In genomic region chr10:24085936-24086335, GRCm38 (mm10) we compare ENCODE assay signal across 33 mouse cellular contexts. TPM values are rescaled to one million over a fixed set of nuclear protein-coding genes. Genes with fewer than 3 reads are reported as not detected.
DNase-seq lines count a peak whose midpoint lies in the region; ATAC-seq and TF ChIP-seq lines count a peak whose summit lies in the region.
"Had no signal": no experiment of that assay in that cellular context is flagged by ENCODE, and none has a peak within 500 bp of the region (broad histone marks: within the 10 kb centered on the region; RNA-seq: fewer than 3 reads in every experiment).

No protein-coding gene starts in this region.

- no peak for DNase-seq in liver, postnatal 0 days
- DNase-seq in ES-CJ7 (ENCODE audit: low read depth, low spot score): peak; percentile 14
- peak; percentile 39 for DNase-seq in ZHBTc4 (ENCODE audit: low read depth, low spot score)
- no peak for DNase-seq in lung, postnatal 25 days (ENCODE audit: low spot score)
- no peak for DNase-seq in adrenal gland, adult 2 months
- DNase-seq: adrenal gland, adult 8-10 months; adrenal gland, postnatal 25 days; B cell, adult 2 months; cerebellum, adult 18-20 months; cerebellum, adult 9-10 months; cerebellum, postnatal 14 days; gastrocnemius, postnatal 10 days; gastrocnemius, postnatal 36 days; heart, adult 2 months; heart, postnatal 14 days; heart, postnatal 4 days had no signal

- no peaks in the 10 kb centered on the region for H3K9me3 ChIP-seq in liver, embryonic 15.5 days (replicated peaks)
- H3K9me3 ChIP-seq in liver, postnatal 0 days (ENCODE audit: low read length): no peaks in the 10 kb centered on the region
- H3K9me3 ChIP-seq: forebrain, embryonic 10.5 days; forebrain, embryonic 13.5 days; heart, embryonic 10.5 days; heart, embryonic 13.5 days had no signal

- no peak overlapping the region for H3K4me2 ChIP-seq in liver, embryonic 15.5 days
- H3K4me2 ChIP-seq in liver, postnatal 0 days (ENCODE audit: low read depth, low read length): no peak overlapping the region
- H3K4me2 ChIP-seq: forebrain, embryonic 13.5 days; heart, embryonic 13.5 days; hindbrain, embryonic 14.5 days had no signal

- H3K4me3 ChIP-seq in liver, embryonic 15.5 days (replicated peaks): no peak overlapping the region
- no peak overlapping the region for H3K4me3 ChIP-seq in liver, postnatal 0 days (ENCODE audit: low read depth, low read length)
- H3K4me3 ChIP-seq: forebrain, embryonic 10.5 days; forebrain, embryonic 13.5 days; heart, adult 2 months; heart, embryonic 10.5 days; heart, embryonic 13.5 days had no signal

- no peak for ATAC-seq in liver, embryonic 15.5 days (ENCODE audit: insufficient read depth)
- no peak for ATAC-seq in liver, postnatal 0 days
- ATAC-seq: forebrain, embryonic 13.5 days; forebrain, embryonic 16.5 days; hindbrain, postnatal 0 days had no signal

- no peak for TF ChIP-seq EP300 in liver, postnatal 0 days (IDR thresholded peaks at IDR 0.05; ENCODE audit: low read depth)

- WGBS in liver, embryonic 15.5 days (ENCODE audit: insufficient replicate concordance): 46% methylated on average over 5 of the region's 5 CpGs
- WGBS in liver, postnatal 0 days (ENCODE audit: insufficient replicate concordance): 69% methylated on average over 5 of the region's 5 CpGs

- no peak overlapping the region for H3K9ac ChIP-seq in liver, embryonic 15.5 days
- no peak overlapping the region for H3K9ac ChIP-seq in liver, postnatal 0 days (replicated peaks)
- H3K9ac ChIP-seq: forebrain, embryonic 13.5 days; heart, embryonic 13.5 days; hindbrain, embryonic 14.5 days had no signal

- H3K4me1 ChIP-seq in liver, embryonic 15.5 days (replicated peaks): 0 out of 2 replicates have a peak, but pooled peaks cover 4% of the 10 kb centered on the region
- peaks cover 4% of the 10 kb centered on the region; the same call in 1 of the 2 replicates for H3K4me1 ChIP-seq in liver, postnatal 0 days (ENCODE audit: insufficient read depth)
- H3K4me1 ChIP-seq: forebrain, embryonic 13.5 days; heart, embryonic 10.5 days; heart, embryonic 13.5 days had no signal

- peak overlapping the region; percentile 35; the same call in 1 of the 2 replicates for H3K27ac ChIP-seq in liver, embryonic 15.5 days (replicated peaks)
- H3K27ac ChIP-seq in liver, postnatal 0 days (ENCODE audit: low read depth): no peak overlapping the region; the same call in 1 of the 2 replicates
- H3K27ac ChIP-seq: forebrain, embryonic 10.5 days; forebrain, embryonic 13.5 days; heart, adult 2 months; heart, embryonic 10.5 days; heart, embryonic 13.5 days; hindbrain, embryonic 14.5 days; hindbrain, postnatal 0 days had no signal

- TF ChIP-seq CTCF in liver, postnatal 0 days (IDR thresholded peaks at IDR 0.05; ENCODE audit: low read depth): no peak

- no peaks in the 10 kb centered on the region for H3K36me3 ChIP-seq in liver, embryonic 15.5 days (replicated peaks)
- no peaks in the 10 kb centered on the region for H3K36me3 ChIP-seq in liver, postnatal 0 days (replicated peaks; ENCODE audit: insufficient read depth, low read length)
- H3K36me3 ChIP-seq: forebrain, embryonic 10.5 days; heart, embryonic 10.5 days; heart, embryonic 13.5 days had no signal

- no peaks in the 10 kb centered on the region for H3K27me3 ChIP-seq in liver, embryonic 15.5 days
- no peaks in the 10 kb centered on the region for H3K27me3 ChIP-seq in liver, postnatal 0 days (ENCODE audit: insufficient read depth, low read length)
- H3K27me3 ChIP-seq: CH12.LX; forebrain, embryonic 13.5 days; heart, embryonic 13.5 days had no signal

RNA-seq across cellular contexts. Expression of gene Taar8b, which starts 6.2 kb away (rescaled TPM):
- polyA plus RNA-seq in liver, embryonic 15.5 days (2015; fragmentation: Nextera tagmentation; extraction: Ambion mirVana): not detected in 2 replicates
- not detected in 2 replicates for polyA plus RNA-seq in liver, postnatal 0 days (2015; fragmentation: Nextera tagmentation; extraction: Ambion mirVana)
- total RNA-seq in adrenal gland, adult 2 months (2021): not detected
- polyA plus RNA-seq in adrenal gland, adult 2 months (2012; rRNA removed): not detected in 2 replicates
- total RNA-seq: adrenal gland, adult 8-10 months; adrenal gland, postnatal 25 days; CH12.LX; gastrocnemius, adult 18-20 months; gastrocnemius, postnatal 10 days; gastrocnemius, postnatal 36 days; granulocyte monocyte progenitor cell, adult 5-6 weeks; heart, adult 2 months; heart, postnatal 14 days; heart, postnatal 4 days; hindbrain, postnatal 0 days; MEL had no signal
- polyA plus RNA-seq: embryonic facial prominence, embryonic 11.5 days; embryonic facial prominence, embryonic 14.5 days; forebrain, embryonic 10.5 days; forebrain, embryonic 13.5 days; forebrain, embryonic 16.5 days; heart, adult 2 months; heart, embryonic 10.5 days; heart, embryonic 13.5 days; heart, embryonic 16.5 days; hindbrain, embryonic 11.5 days; hindbrain, embryonic 14.5 days; hindbrain, postnatal 0 days; intestine, embryonic 14.5 days had no signal

RNA-seq across cellular contexts. Expression of gene Taar8a, which starts 9.6 kb away (rescaled TPM):
- not detected in 2 replicates for polyA plus RNA-seq in liver, embryonic 15.5 days (2015; fragmentation: Nextera tagmentation; extraction: Ambion mirVana)
- polyA plus RNA-seq in liver, postnatal 0 days (2015; fragmentation: Nextera tagmentation; extraction: Ambion mirVana): not detected in 2 replicates
- not detected for total RNA-seq in adrenal gland, adult 2 months (2021)
- polyA plus RNA-seq in adrenal gland, adult 2 months (2012; rRNA removed): not detected in 2 replicates
- total RNA-seq: adrenal gland, adult 8-10 months; adrenal gland, postnatal 25 days; CH12.LX; gastrocnemius, adult 18-20 months; gastrocnemius, postnatal 10 days; gastrocnemius, postnatal 36 days; granulocyte monocyte progenitor cell, adult 5-6 weeks; heart, adult 2 months; heart, postnatal 14 days; heart, postnatal 4 days; hindbrain, postnatal 0 days; MEL had no signal
- polyA plus RNA-seq: embryonic facial prominence, embryonic 11.5 days; embryonic facial prominence, embryonic 14.5 days; forebrain, embryonic 10.5 days; forebrain, embryonic 13.5 days; forebrain, embryonic 16.5 days; heart, adult 2 months; heart, embryonic 10.5 days; heart, embryonic 13.5 days; heart, embryonic 16.5 days; hindbrain, embryonic 11.5 days; hindbrain, embryonic 14.5 days; hindbrain, postnatal 0 days; intestine, embryonic 14.5 days had no signal

RNA-seq across cellular contexts. Expression of gene Taar8c, which starts 15.8 kb away (rescaled TPM):
- polyA plus RNA-seq in liver, embryonic 15.5 days (2015; fragmentation: Nextera tagmentation; extraction: Ambion mirVana): not detected in 2 replicates
- not detected in 2 replicates for polyA plus RNA-seq in liver, postnatal 0 days (2015; fragmentation: Nextera tagmentation; extraction: Ambion mirVana)
- not detected for total RNA-seq in adrenal gland, adult 2 months (2021)
- not detected in 2 replicates for polyA plus RNA-seq in adrenal gland, adult 2 months (2012; rRNA removed)
- total RNA-seq: adrenal gland, adult 8-10 months; adrenal gland, postnatal 25 days; CH12.LX; gastrocnemius, adult 18-20 months; gastrocnemius, postnatal 10 days; gastrocnemius, postnatal 36 days; granulocyte monocyte progenitor cell, adult 5-6 weeks; heart, adult 2 months; heart, postnatal 14 days; heart, postnatal 4 days; hindbrain, postnatal 0 days; MEL had no signal
- polyA plus RNA-seq: embryonic facial prominence, embryonic 11.5 days; embryonic facial prominence, embryonic 14.5 days; forebrain, embryonic 10.5 days; forebrain, embryonic 13.5 days; forebrain, embryonic 16.5 days; heart, adult 2 months; heart, embryonic 10.5 days; heart, embryonic 13.5 days; heart, embryonic 16.5 days; hindbrain, embryonic 11.5 days; hindbrain, embryonic 14.5 days; hindbrain, postnatal 0 days; intestine, embryonic 14.5 days had no signal

RNA-seq across cellular contexts. Expression of gene Taar9, which starts 23.4 kb away (rescaled TPM):
- not detected in 2 replicates for polyA plus RNA-seq in liver, embryonic 15.5 days (2015; fragmentation: Nextera tagmentation; extraction: Ambion mirVana)
- polyA plus RNA-seq in liver, postnatal 0 days (2015; fragmentation: Nextera tagmentation; extraction: Ambion mirVana): not detected in 2 replicates
- total RNA-seq in adrenal gland, adult 2 months (2021): not detected
- polyA plus RNA-seq in adrenal gland, adult 2 months (2012; rRNA removed): not detected in 2 replicates
- total RNA-seq: adrenal gland, adult 8-10 months; adrenal gland, postnatal 25 days; CH12.LX; gastrocnemius, adult 18-20 months; gastrocnemius, postnatal 10 days; gastrocnemius, postnatal 36 days; granulocyte monocyte progenitor cell, adult 5-6 weeks; heart, adult 2 months; heart, postnatal 14 days; heart, postnatal 4 days; hindbrain, postnatal 0 days; MEL had no signal
- polyA plus RNA-seq: embryonic facial prominence, embryonic 11.5 days; embryonic facial prominence, embryonic 14.5 days; forebrain, embryonic 13.5 days; forebrain, embryonic 16.5 days; heart, adult 2 months; heart, embryonic 10.5 days; heart, embryonic 13.5 days; heart, embryonic 16.5 days; hindbrain, embryonic 11.5 days; hindbrain, embryonic 14.5 days; hindbrain, postnatal 0 days; intestine, embryonic 14.5 days had no signal

RNA-seq across cellular contexts. Expression of gene Taar7f, which starts 36.6 kb away (rescaled TPM):
- polyA plus RNA-seq in liver, embryonic 15.5 days (2015; fragmentation: Nextera tagmentation; extraction: Ambion mirVana): not detected in 2 replicates
- polyA plus RNA-seq in liver, postnatal 0 days (2015; fragmentation: Nextera tagmentation; extraction: Ambion mirVana): not detected in 2 replicates
- not detected for total RNA-seq in adrenal gland, adult 2 months (2021)
- polyA plus RNA-seq in adrenal gland, adult 2 months (2012; rRNA removed): not detected in 2 replicates
- total RNA-seq: adrenal gland, adult 8-10 months; adrenal gland, postnatal 25 days; CH12.LX; gastrocnemius, adult 18-20 months; gastrocnemius, postnatal 10 days; gastrocnemius, postnatal 36 days; granulocyte monocyte progenitor cell, adult 5-6 weeks; heart, adult 2 months; heart, postnatal 14 days; heart, postnatal 4 days; hindbrain, postnatal 0 days; MEL had no signal
- polyA plus RNA-seq: embryonic facial prominence, embryonic 11.5 days; embryonic facial prominence, embryonic 14.5 days; forebrain, embryonic 10.5 days; forebrain, embryonic 13.5 days; forebrain, embryonic 16.5 days; heart, adult 2 months; heart, embryonic 10.5 days; heart, embryonic 13.5 days; heart, embryonic 16.5 days; hindbrain, embryonic 11.5 days; hindbrain, embryonic 14.5 days; hindbrain, postnatal 0 days; intestine, embryonic 14.5 days had no signal

Comparison
In these comparisons a context has a peak if more than half of its experiments do, and no peak if none do; other contexts are left out.
1. DNase-seq: peak in ES-CJ7 (single experiment) and ZHBTc4 (single experiment); none in liver, postnatal 0 days (single experiment), lung, postnatal 25 days (single experiment) and adrenal gland, adult 2 months (single experiment).